Comparison of ENCODE assay signal across 24 mouse cellular contexts in the genomic region with DNA sequence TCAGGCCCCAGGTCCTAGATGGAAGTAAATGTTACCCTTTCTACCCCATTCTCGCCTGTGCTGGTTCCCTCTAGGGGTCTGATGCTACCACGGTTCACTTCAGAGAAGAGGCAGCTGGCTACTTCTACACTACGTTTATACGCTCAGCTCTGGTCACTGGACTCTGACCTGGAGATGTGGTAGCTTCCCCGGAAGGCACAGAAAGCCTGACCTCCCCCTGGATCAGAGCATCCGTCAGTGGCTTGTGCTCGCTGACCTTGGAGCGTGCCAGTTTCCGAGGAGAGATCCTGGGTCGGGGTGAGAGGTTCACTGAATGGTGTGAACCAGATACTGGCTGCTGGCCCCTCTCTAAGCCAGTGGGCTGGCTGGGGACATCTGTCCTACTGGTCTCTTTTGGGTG. TPM values are rescaled to one million over a fixed set of nuclear protein-coding genes. Genes with fewer than 3 reads are reported as not detected.
DNase-seq lines count a peak whose midpoint lies in the region; ATAC-seq and TF ChIP-seq lines count a peak whose summit lies in the region.
"Had no signal": no experiment of that assay in that cellular context is flagged by ENCODE, and none has a peak within 500 bp of the region (broad histone marks: within the 10 kb centered on the region; RNA-seq: fewer than 3 reads in every experiment).

No protein-coding gene starts in this region.

- no peaks in the 10 kb centered on the region for H3K4me1 ChIP-seq in kidney, embryonic 16.5 days (ENCODE audit: insufficient read depth, low read length)
- H3K4me1 ChIP-seq in kidney, postnatal 0 days (replicated peaks; ENCODE audit: insufficient read depth, low read length): no peaks in the 10 kb centered on the region
- H3K4me1 ChIP-seq: embryonic facial prominence, embryonic 12.5 days; forebrain, embryonic 13.5 days; forebrain, embryonic 15.5 days had no signal

- H3K9ac ChIP-seq in kidney, embryonic 16.5 days (replicated peaks; ENCODE audit: low read length): no peak overlapping the region
- H3K9ac ChIP-seq in kidney, postnatal 0 days (ENCODE audit: low read depth, low read length): no peak overlapping the region
- H3K9ac ChIP-seq: embryonic facial prominence, embryonic 12.5 days; forebrain, embryonic 13.5 days; forebrain, embryonic 15.5 days had no signal

- H3K9me3 ChIP-seq in kidney, embryonic 16.5 days (ENCODE audit: low read length): no peaks in the 10 kb centered on the region
- H3K9me3 ChIP-seq in kidney, postnatal 0 days (replicated peaks; ENCODE audit: low read length): no peaks in the 10 kb centered on the region
- H3K9me3 ChIP-seq: embryonic facial prominence, embryonic 10.5 days; embryonic facial prominence, embryonic 12.5 days; forebrain, embryonic 13.5 days; forebrain, embryonic 15.5 days; G1E had no signal

- WGBS in kidney, embryonic 16.5 days: 42% methylated on average over 10 of the region's 10 CpGs
- 52% methylated on average over 10 of the region's 10 CpGs for whole genome bisulfite sequencing in kidney, postnatal 0 days

- no peak overlapping the region for H3K27ac ChIP-seq in kidney, embryonic 16.5 days (ENCODE audit: low read length)
- no peak overlapping the region for H3K27ac ChIP-seq in kidney, postnatal 0 days
- H3K27ac ChIP-seq: embryonic facial prominence, embryonic 10.5 days; embryonic facial prominence, embryonic 12.5 days; forebrain, embryonic 13.5 days; forebrain, embryonic 15.5 days had no signal

- H3K4me2 ChIP-seq in kidney, embryonic 16.5 days (replicated peaks; ENCODE audit: low read depth, low read length): no peak overlapping the region
- no peak overlapping the region for H3K4me2 ChIP-seq in kidney, postnatal 0 days (ENCODE audit: low read length)
- H3K4me2 ChIP-seq: embryonic facial prominence, embryonic 12.5 days; forebrain, embryonic 13.5 days; forebrain, embryonic 15.5 days had no signal

- ATAC-seq in kidney, embryonic 16.5 days (ENCODE audit: low FRiP score, low TSS enrichment): no peak
- ATAC-seq in kidney, postnatal 0 days (replicated peaks; ENCODE audit: low FRiP score, low read depth): peak; percentile 70; the same call in 1 of the 2 replicates
- ATAC-seq: activated CD4-positive, CD25-positive, alpha-beta regulatory T cell, adult 4 months; CD4-positive, CD25-positive, alpha-beta regulatory T cell, adult 4 months; forebrain, embryonic 13.5 days; forebrain, embryonic 15.5 days; Patski had no signal

- H3K36me3 ChIP-seq in kidney, embryonic 16.5 days (ENCODE audit: insufficient read depth, low read length): no peaks in the 10 kb centered on the region
- H3K36me3 ChIP-seq in kidney, postnatal 0 days (ENCODE audit: insufficient read depth, low read length): no peaks in the 10 kb centered on the region
- H3K36me3 ChIP-seq: embryonic facial prominence, embryonic 10.5 days; embryonic facial prominence, embryonic 12.5 days; forebrain, embryonic 15.5 days; G1E had no signal

- peak; percentile 31 for DNase-seq in adrenal gland, postnatal 14 days
- no peak for DNase-seq in adrenal gland, postnatal 10 days
- peak; percentile 54 for DNase-seq in kidney, adult 9 months
- DNase-seq in kidney, postnatal 0 days (ENCODE audit: low spot score): no peak
- no peak for DNase-seq in kidney, postnatal 4 days
- DNase-seq in kidney, postnatal 36 days: peak; percentile 46 to 50
- DNase-seq in kidney, postnatal 10 days: no peak
- DNase-seq: adrenal gland, adult 8-10 months; B cell, adult 2 months; cerebellum, adult 11-12 months; cerebellum, adult 2 months; cerebellum, adult 9-10 months; cerebellum, postnatal 10 days; cerebellum, postnatal 25 days had no signal

- TF ChIP-seq CTCF in kidney, postnatal 0 days (IDR thresholded peaks at IDR 0.05; ENCODE audit: low read depth): no peak

- no peak overlapping the region for H3K4me3 ChIP-seq in kidney, embryonic 16.5 days (ENCODE audit: low read length)
- H3K4me3 ChIP-seq in kidney, postnatal 0 days (replicated peaks; ENCODE audit: low read depth, low read length): no peak overlapping the region
- H3K4me3 ChIP-seq: embryonic facial prominence, embryonic 10.5 days; embryonic facial prominence, embryonic 12.5 days; forebrain, embryonic 13.5 days; forebrain, embryonic 15.5 days had no signal

- H3K27me3 ChIP-seq in kidney, embryonic 16.5 days (ENCODE audit: insufficient read depth, low read length): peaks cover 4% of the 10 kb centered on the region; the same call in 1 of the 2 replicates
- no peaks in the 10 kb centered on the region for H3K27me3 ChIP-seq in kidney, postnatal 0 days (ENCODE audit: insufficient read depth, low read length)
- H3K27me3 ChIP-seq: CH12.LX; forebrain, embryonic 15.5 days; Patski had no signal

RNA-seq across cellular contexts. Expression of a gene that starts 10.4 kb away (rescaled TPM):
- 26.1 and 32.9 TPM in 2 replicates for total RNA-seq in adrenal gland, postnatal 14 days (2021)
- total RNA-seq in adrenal gland, postnatal 10 days (2021): 10 to 100 TPM; 22.1 to 23.9 TPM
- polyA plus RNA-seq in kidney, embryonic 16.5 days (2015; fragmentation: Nextera tagmentation; extraction: Ambion mirVana): 27.1 and 41.9 TPM in 2 replicates
- 50.5 and 58.6 TPM in 2 replicates for polyA plus RNA-seq in kidney, postnatal 0 days (2015; fragmentation: Nextera tagmentation; extraction: Ambion mirVana)

RNA-seq across cellular contexts. Expression of a gene that starts 28.7 kb away (rescaled TPM):
- 3.6 and 14.8 TPM in 2 replicates for total RNA-seq in adrenal gland, postnatal 14 days (2021)
- 1 to 10 TPM; 5.5 to 5.8 TPM for total RNA-seq in adrenal gland, postnatal 10 days (2021)
- 2.1 and 3.0 TPM in 2 replicates for polyA plus RNA-seq in kidney, embryonic 16.5 days (2015; fragmentation: Nextera tagmentation; extraction: Ambion mirVana)
- 0.93 and 0.97 TPM in 2 replicates for polyA plus RNA-seq in kidney, postnatal 0 days (2015; fragmentation: Nextera tagmentation; extraction: Ambion mirVana)
- polyA plus RNA-seq: Patski had no signal

RNA-seq across cellular contexts. Expression of a gene that starts 31.1 kb away (rescaled TPM):
- 8.1 and 11.9 TPM in 2 replicates for total RNA-seq in adrenal gland, postnatal 14 days (2021)
- total RNA-seq in adrenal gland, postnatal 10 days (2021): 1 to 10 TPM; 9.6 to 9.9 TPM
- polyA plus RNA-seq in kidney, embryonic 16.5 days (2015; fragmentation: Nextera tagmentation; extraction: Ambion mirVana): 0.87 and 1.1 TPM in 2 replicates
- polyA plus RNA-seq in kidney, postnatal 0 days (2015; fragmentation: Nextera tagmentation; extraction: Ambion mirVana): 1.2 and 1.3 TPM in 2 replicates

Comparison
In these comparisons a context has a peak if more than half of its experiments do, and no peak if none do; other contexts are left out.
1. DNase-seq: peak in adrenal gland, postnatal 14 days (single experiment), kidney, adult 9 months (single experiment) and kidney, postnatal 36 days (2 of 2); none in adrenal gland, postnatal 10 days (single experiment), kidney, postnatal 0 days (single experiment), kidney, postnatal 4 days (0 of 2) and kidney, postnatal 10 days (single experiment).